Mouse (Mus musculus) lung, embryonic 16.5 days (tissue): ENCODE measurements around the gene Syt17. TPM values are rescaled to one million over a fixed set of nuclear protein-coding genes. Genes with fewer than 3 reads are reported as not detected.

Experiments
- ATAC-seq: fragments of 200-750 bp; cut with Nextera tagmentation; 2 replicates; pipeline ENCODE4 v1.8.0; 2017; ENCODE audit warnings: low read depth, mild to moderate bottlenecking, moderate library complexity
- H3K27ac ChIP-seq: fragments of 300-500 bp; sonication (generic); 2 replicates; pipeline ENCODE4 v1.5.1; 2014; ENCODE audit warnings: mild to moderate bottlenecking, control low read depth, low read length
- H3K27me3 ChIP-seq: fragments of 300-500 bp; sonication (generic); 2 replicates; pipeline ENCODE4 v1.6.1; 2014; ENCODE audit warnings: low read depth, low read length, mixed read lengths; ENCODE audit not compliant: control insufficient read depth, insufficient read depth
- H3K36me3 ChIP-seq: fragments of 300-500 bp; sonication (generic); 2 replicates; pipeline ENCODE4 v1.6.1; 2014; ENCODE audit warnings: low read length; ENCODE audit not compliant: control insufficient read depth, insufficient read depth
- H3K4me1 ChIP-seq: fragments of 300-500 bp; sonication (generic); replicated peaks from 2 replicates; pipeline ENCODE4 v1.6.1; 2014; ENCODE audit warnings: low read length, mixed read lengths; ENCODE audit not compliant: control insufficient read depth, insufficient read depth
- H3K4me2 ChIP-seq: fragments of 300-500 bp; sonication (generic); 2 replicates; pipeline ENCODE4 v1.6.1; 2014; ENCODE audit warnings: low read depth, low read length, control low read depth
- H3K4me3 ChIP-seq: fragments of 300-500 bp; sonication (generic); 2 replicates; pipeline ENCODE4 v1.5.1; 2014; ENCODE audit warnings: mild to moderate bottlenecking, low read length, control low read depth
- H3K9ac ChIP-seq: fragments of 300-500 bp; sonication (generic); 2 replicates; pipeline ENCODE4 v1.6.1; 2014; ENCODE audit warnings: low read length, control low read depth
- H3K9me3 ChIP-seq: fragments of 300-500 bp; sonication (generic); 2 replicates; pipeline ENCODE4 v1.6.1; 2016; ENCODE audit warnings: low read length; ENCODE audit not compliant: control insufficient read depth
- WGBS: fragments of 180-500 bp; shearing (Covaris S2); extraction: QIAGEN DNeasy Blood & Tissue Kit; methylation state at CpG from one replicate; pipeline ENCODE4 v1.1.7; 2014; 5-methylcytosine and 5-hydroxymethylcytosine counted together
- polyA plus RNA-seq: library from polyadenylated mRNA; unstranded; fragments of >200 nt; fragmentation: Nextera tagmentation; extraction: Ambion mirVana; gene quantifications from 2 replicates; pipeline ENCODE4 v1.2.1, GENCODE M21; 2015

Syt17 gene
- polyA plus RNA-seq, 1 experiment from 2014 or later: 3.6 TPM

DNA sequence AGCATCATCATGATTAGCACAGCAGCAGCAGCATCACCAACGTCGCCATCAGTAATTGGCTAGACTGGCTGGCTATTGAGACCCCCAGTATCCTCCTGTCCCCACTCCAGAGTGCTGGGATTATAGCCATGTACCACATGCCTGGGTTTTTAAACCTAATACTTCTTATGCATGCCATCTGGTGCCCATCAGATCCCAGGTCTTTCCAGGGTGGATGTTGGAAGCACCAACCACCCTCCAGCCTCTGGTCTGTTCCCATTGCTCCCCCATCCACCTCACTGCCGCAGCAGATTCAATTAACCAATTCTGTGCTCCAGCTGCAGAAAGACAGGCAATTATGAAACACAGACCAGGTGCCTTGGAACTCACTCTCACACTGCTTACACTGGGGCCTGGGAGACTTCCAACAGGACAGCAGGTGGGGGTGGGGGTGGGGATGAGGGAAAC, 45.4 kb downstream of the Syt17 start:
- Histone ChIP-seq H3K9me3 (no peaks in the 10 kb centered on the region), H3K9ac (no peak overlapping the region), H3K4me3 (no peak overlapping the region), H3K4me2 (no peak overlapping the region), H3K4me1 (no peaks in the 10 kb centered on the region), H3K36me3 (no peaks in the 10 kb centered on the region), H3K27me3 (no peaks in the 10 kb centered on the region), H3K27ac (no peak overlapping the region)
- WGBS: 70% methylated on average over 3 of the region's 3 CpGs
- no peak for ATAC-seq

DNA sequence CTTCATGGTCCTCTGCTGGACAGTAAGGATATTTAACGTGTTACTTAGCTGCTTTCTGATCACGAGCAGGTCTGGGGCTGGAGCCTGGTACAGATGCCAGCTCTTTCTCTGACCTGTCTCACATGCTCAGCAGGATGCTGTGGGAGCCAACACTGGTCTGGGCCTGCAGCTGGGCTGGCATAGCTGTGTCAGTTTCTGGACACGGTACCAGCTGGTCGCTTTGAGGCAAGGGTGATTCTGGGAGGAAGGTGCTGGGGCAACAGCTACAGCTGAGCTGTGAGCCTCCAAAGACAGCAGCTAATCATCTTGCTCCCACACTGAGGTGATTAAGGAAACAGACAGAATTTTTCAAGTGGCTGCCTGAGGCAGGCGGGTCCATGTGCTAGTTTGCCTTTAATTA, 46.1 kb downstream of the Syt17 start:
- Histone ChIP-seq H3K4me1 (no peaks in the 10 kb centered on the region), H3K4me3 (no peak overlapping the region), H3K9ac (no peak overlapping the region), H3K9me3 (no peaks in the 10 kb centered on the region), H3K36me3 (no peaks in the 10 kb centered on the region), H3K27ac (no peak overlapping the region), H3K4me2 (no peak overlapping the region), H3K27me3 (no peaks in the 10 kb centered on the region)
- WGBS: 69% methylated on average over 5 of the region's 5 CpGs
- no peak for ATAC-seq

DNA sequence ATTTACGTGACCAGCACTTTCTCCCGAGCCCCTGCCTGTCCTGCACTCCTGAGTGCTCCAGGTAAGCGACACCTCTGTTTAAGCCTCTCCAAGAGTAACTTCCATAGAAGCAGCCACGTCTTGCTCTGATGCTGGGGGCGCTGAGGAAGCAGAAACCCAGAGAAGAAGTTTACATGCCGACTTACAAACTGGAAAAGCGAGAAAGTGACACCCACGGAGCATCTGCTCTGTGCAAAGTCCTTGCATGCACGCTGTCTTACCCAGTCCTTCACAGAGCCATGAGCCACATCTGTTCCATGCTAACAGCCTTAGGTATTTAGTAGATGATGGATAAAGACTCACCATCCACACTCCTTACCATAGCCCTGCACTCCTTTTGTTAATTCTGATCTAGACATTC, 48.3 kb downstream of the Syt17 start:
- H3K4me1 ChIP-seq: no peaks in the 10 kb centered on the region
- H3K9ac ChIP-seq: no peak overlapping the region
- 79% methylated on average over 9 of the region's 9 CpGs for WGBS
- H3K9me3 ChIP-seq: no peaks in the 10 kb centered on the region
- no peak for ATAC-seq
- no peak overlapping the region for H3K27ac ChIP-seq
- no peak overlapping the region for H3K4me3 ChIP-seq
- no peaks in the 10 kb centered on the region for H3K36me3 ChIP-seq
- H3K4me2 ChIP-seq: no peak overlapping the region
- H3K27me3 ChIP-seq: no peaks in the 10 kb centered on the region

DNA sequence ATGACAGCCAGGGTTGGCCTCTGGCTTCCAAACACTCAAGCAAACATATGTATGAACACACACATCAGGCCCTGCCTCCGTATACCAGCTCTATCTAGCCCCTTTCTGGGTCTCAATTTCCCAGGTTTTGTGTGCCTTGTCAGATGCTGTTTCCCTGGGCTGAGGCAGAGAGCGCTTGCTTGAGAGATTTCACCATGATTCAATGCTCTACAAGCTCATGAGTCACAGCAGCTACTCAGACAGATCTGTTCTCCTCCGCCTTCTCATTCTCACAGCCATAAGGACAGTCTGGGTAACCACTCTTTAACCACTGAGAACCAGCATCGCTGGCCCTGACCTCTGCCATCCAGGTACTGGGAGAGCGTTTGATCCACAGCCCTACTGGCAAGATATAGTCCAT, 57.3 kb downstream of the Syt17 start:
- no peak overlapping the region for H3K9ac ChIP-seq
- ATAC-seq: no peak
- no peak overlapping the region for H3K4me2 ChIP-seq
- no peak overlapping the region for H3K4me3 ChIP-seq
- WGBS: 69% methylated on average over 5 of the region's 5 CpGs
- H3K36me3 ChIP-seq: no peaks in the 10 kb centered on the region
- H3K27me3 ChIP-seq: no peaks in the 10 kb centered on the region
- H3K4me1 ChIP-seq: no peaks in the 10 kb centered on the region
- H3K27ac ChIP-seq: no peak overlapping the region
- no peaks in the 10 kb centered on the region for H3K9me3 ChIP-seq

DNA sequence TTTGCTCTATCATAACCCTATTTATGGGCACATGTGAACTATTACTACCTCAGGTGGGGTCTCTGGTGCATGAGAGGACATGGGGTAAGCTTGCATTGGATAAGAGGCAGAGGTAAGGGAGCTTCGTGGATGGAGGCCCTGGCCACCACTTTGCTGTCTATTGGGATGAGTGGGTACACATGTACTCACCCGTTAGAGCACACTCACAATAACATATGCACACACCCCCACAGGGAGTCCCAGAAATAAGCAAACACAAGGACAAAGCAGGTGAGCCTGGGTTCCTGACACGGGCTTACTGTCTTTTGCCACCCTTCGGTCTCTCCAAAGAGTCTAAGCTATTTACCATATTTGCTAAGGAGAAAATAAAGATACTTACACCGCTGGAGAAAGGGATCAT, 67.0 kb downstream of the Syt17 start:
- no peak overlapping the region for H3K4me3 ChIP-seq
- H3K4me1 ChIP-seq: no peaks in the 10 kb centered on the region
- no peak overlapping the region for H3K4me2 ChIP-seq
- no peaks in the 10 kb centered on the region for H3K36me3 ChIP-seq
- H3K27me3 ChIP-seq: no peaks in the 10 kb centered on the region
- H3K9ac ChIP-seq: no peak overlapping the region
- H3K9me3 ChIP-seq: no peaks in the 10 kb centered on the region
- no peak for ATAC-seq
- WGBS: 81% methylated on average over 5 of the region's 5 CpGs
- no peak overlapping the region for H3K27ac ChIP-seq

DNA sequence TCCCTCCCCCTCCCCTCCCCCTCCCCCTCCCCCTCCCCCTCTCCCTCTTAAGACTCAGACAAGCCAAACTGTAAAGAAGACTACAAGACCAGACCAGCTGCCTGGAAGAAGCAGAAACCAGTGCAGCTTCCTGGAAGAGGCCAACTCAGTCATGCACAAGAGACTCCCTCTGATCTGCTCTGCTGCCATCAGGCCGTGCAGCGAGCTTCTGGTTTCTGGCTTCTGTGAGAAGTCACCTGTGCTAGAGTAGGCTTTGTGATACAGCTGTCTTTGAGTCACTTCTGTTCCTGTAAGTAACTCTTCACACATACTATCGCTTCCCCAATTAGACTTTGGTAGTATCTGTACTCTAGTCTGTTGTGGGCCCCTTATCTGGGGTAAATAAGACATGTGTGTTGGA, 68.0 kb downstream of the Syt17 start:
- H3K9me3 ChIP-seq: no peaks in the 10 kb centered on the region
- no peak overlapping the region for H3K4me3 ChIP-seq
- ATAC-seq: no peak
- no peaks in the 10 kb centered on the region for H3K27me3 ChIP-seq
- no peaks in the 10 kb centered on the region for H3K36me3 ChIP-seq
- no peak overlapping the region for H3K27ac ChIP-seq
- no peak overlapping the region for H3K4me2 ChIP-seq
- H3K4me1 ChIP-seq: no peaks in the 10 kb centered on the region
- WGBS: 76% methylated on average over 3 of the region's 3 CpGs
- H3K9ac ChIP-seq: no peak overlapping the region

DNA sequence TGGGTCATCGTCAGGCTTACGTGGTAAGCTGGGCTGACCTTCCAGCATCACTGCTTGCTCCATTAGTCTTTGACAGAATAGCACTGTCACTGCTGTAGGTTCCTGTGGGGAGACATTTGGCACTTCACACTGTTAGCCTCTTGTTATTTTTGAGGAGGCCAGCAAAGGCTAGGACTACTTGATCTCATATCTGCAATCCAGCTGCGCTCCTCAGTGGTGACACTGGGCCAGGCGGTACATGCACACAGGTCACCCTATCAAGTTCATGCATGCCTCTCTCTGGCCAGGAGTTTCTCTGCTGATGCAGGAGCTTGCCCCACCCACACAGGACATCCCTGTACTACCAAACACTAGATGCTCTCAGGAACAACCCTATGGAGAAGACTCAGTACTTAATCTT, 71.4 kb downstream of the Syt17 start:
- Histone ChIP-seq H3K9me3 (no peaks in the 10 kb centered on the region), H3K4me2 (no peak overlapping the region), H3K36me3 (no peaks in the 10 kb centered on the region), H3K4me1 (no peaks in the 10 kb centered on the region), H3K27me3 (no peaks in the 10 kb centered on the region), H3K4me3 (no peak overlapping the region), H3K27ac (no peak overlapping the region), H3K9ac (no peak overlapping the region)
- no peak for ATAC-seq
- WGBS: 77% methylated on average over 4 of the region's 4 CpGs

DNA sequence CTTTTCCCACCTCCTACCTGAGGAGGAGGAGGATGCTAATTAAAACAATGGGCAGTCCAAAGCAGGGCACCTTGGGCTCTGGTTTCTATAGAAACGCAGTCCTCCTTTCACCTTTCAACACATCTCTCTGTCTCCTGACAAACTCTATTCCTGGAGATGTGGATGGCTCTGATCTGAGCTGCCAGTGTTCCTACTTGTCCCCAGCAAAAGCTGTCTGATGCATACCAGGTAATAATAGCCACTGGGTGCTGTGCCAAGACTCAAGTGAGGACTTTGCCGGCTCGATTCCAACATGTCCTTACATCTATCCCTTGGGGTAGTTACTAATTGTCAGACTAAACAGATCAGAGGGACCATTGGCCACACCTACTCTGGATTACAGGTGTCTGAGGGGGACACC, 72.7 kb downstream of the Syt17 start:
- Histone ChIP-seq H3K9me3 (no peaks in the 10 kb centered on the region), H3K4me1 (no peaks in the 10 kb centered on the region), H3K4me2 (no peak overlapping the region), H3K27me3 (no peaks in the 10 kb centered on the region), H3K36me3 (no peaks in the 10 kb centered on the region), H3K4me3 (no peak overlapping the region), H3K27ac (no peak overlapping the region), H3K9ac (no peak overlapping the region)
- ATAC-seq: no peak
- WGBS: 85% methylated on average over 3 of the region's 3 CpGs

DNA sequence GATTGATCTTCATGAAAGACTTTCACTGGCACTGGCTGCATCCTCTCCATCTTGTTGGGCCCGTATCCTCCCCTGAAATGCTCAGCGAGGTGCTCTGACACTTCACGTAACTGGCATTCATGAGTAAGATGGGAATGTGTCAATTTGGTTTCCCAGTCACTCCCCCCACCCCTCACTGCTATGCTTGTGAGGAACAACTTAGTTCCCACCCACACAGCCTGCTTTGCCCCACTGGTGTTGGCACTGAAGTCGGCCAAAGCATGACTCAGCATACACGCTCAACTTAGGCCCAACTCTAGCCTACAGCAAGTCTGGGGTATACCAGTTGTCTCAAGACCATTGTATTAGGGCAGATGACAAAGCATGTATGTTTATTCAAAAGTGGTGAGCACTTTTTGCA, 76.7 kb downstream of the Syt17 start:
- 89% methylated on average over 5 of the region's 5 CpGs for WGBS
- Histone ChIP-seq H3K4me1 (no peaks in the 10 kb centered on the region), H3K27me3 (no peaks in the 10 kb centered on the region), H3K4me2 (no peak overlapping the region), H3K36me3 (no peaks in the 10 kb centered on the region), H3K4me3 (no peak overlapping the region), H3K9ac (no peak overlapping the region), H3K9me3 (no peaks in the 10 kb centered on the region), H3K27ac (no peak overlapping the region)
- no peak for ATAC-seq

DNA sequence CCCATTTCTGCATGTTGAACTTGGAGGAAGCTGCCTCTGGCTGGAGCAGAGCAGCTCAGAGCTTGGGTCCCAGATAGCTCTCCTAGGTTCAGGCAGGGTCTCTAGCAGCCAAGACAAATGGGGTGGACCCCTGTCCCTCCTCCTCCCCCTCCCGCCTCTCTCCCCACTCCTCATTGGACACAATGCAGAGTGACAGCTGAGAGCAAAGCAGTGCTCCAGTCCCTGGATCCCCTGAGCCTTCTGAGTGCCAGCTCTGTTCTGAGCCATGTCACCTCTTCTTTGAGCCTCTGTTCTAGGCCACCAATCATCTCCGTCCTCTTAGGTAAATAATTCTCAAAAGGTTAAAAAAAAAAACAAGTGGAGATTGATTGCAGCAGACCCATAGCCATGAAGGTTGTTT, 78.3 kb downstream of the Syt17 start:
- ATAC-seq: no peak
- 43% methylated on average over 1 of the region's 2 CpGs for WGBS
- no peaks in the 10 kb centered on the region for H3K27me3 ChIP-seq
- no peak overlapping the region for H3K9ac ChIP-seq
- no peaks in the 10 kb centered on the region for H3K4me1 ChIP-seq
- no peak overlapping the region for H3K27ac ChIP-seq
- H3K4me3 ChIP-seq: no peak overlapping the region
- H3K4me2 ChIP-seq: no peak overlapping the region
- H3K9me3 ChIP-seq: no peaks in the 10 kb centered on the region
- no peaks in the 10 kb centered on the region for H3K36me3 ChIP-seq
